Mouse (Mus musculus) MEL (cell line): ENCODE data around the gene Gli3. TPM values are rescaled to one million over a fixed set of nuclear protein-coding genes. Genes with fewer than 3 reads are reported as not detected.

Experiments used
- DNase-seq: peaks from one replicate; pipeline ENCODE4 v3.0.0; 2011; ENCODE audit warnings: low read depth, low spot score
- H3K27ac ChIP-seq: 2 replicates; pipeline ENCODE4 v1.5.1; 2012; ENCODE audit warnings: low read depth, mild to moderate bottlenecking, control low read depth, low read length, moderate library complexity; ENCODE audit not compliant: control insufficient read depth
- H3K27me3 ChIP-seq, 2 experiments: fragments of 150-350 bp in 1 of 2; sonication (generic) in 1 of 2; 2 replicates each; pipeline ENCODE4 v1.6.1; 2012; ENCODE audit warnings: low read length in 2 of 2, mild to moderate bottlenecking in 2 of 2, improper control_type of control experiment in 1 of 2, moderate library complexity in 1 of 2; ENCODE audit not compliant: insufficient read depth in 2 of 2, control insufficient read depth in 1 of 2
- H3K36me3 ChIP-seq, 2 experiments: 2 replicates each; pipeline ENCODE4 v1.6.1; 2012 to 2014; ENCODE audit warnings: low read length in 2 of 2, improper control_type of control experiment in 1 of 2, inconsistent platforms in 1 of 2, mild to moderate bottlenecking in 1 of 2; ENCODE audit not compliant: insufficient read depth in 2 of 2, control insufficient read depth in 1 of 2
- H3K4me1 ChIP-seq, 2 experiments: fragments of 150-350 bp in 1 of 2; sonication (generic) in 1 of 2; 2 replicates each; pipeline ENCODE4 v1.6.1; 2012; ENCODE audit warnings: low read length in 2 of 2, improper control_type of control experiment in 1 of 2, mild to moderate bottlenecking in 1 of 2; ENCODE audit not compliant: insufficient read depth in 2 of 2, control insufficient read depth in 1 of 2
- H3K4me3 ChIP-seq, 2 experiments: fragments of 150-350 bp in 1 of 2; sonication (generic) in 1 of 2; 2 replicates each; pipeline ENCODE4 v1.5.1; 2012; ENCODE audit warnings: low read depth in 2 of 2, low read length in 2 of 2, mild to moderate bottlenecking in 2 of 2, moderate library complexity in 2 of 2, control low read depth in 1 of 2, improper control_type of control experiment in 1 of 2; ENCODE audit not compliant: control insufficient read depth in 1 of 2, insufficient read depth in 1 of 2
- H3K79me2 ChIP-seq: 2 replicates; pipeline ENCODE4 v1.6.1; 2012; ENCODE audit warnings: mild to moderate bottlenecking, low read length, moderate library complexity; ENCODE audit not compliant: control insufficient read depth, poor library complexity, insufficient read depth
- H3K9ac ChIP-seq: 2 replicates; pipeline ENCODE4 v1.6.1; 2012; ENCODE audit warnings: low read depth, mild to moderate bottlenecking, control low read depth, low read length, moderate library complexity; ENCODE audit not compliant: control insufficient read depth, poor library complexity, severe bottlenecking
- H3K9me3 ChIP-seq: fragments of 150-350 bp; sonication (generic); replicated peaks from 2 replicates; pipeline ENCODE4 v1.6.1; 2012; ENCODE audit warnings: mild to moderate bottlenecking, low read length, improper control_type of control experiment, moderate library complexity; ENCODE audit not compliant: insufficient read depth
- CHD1 ChIP-seq: IDR thresholded peaks from 2 replicates; pipeline ENCODE4 v1.6.1; 2012; ENCODE audit warnings: low read depth, mild to moderate bottlenecking, inconsistent platforms, low read length, improper control_type of control experiment
- CTCF ChIP-seq, 3 experiments: IDR thresholded peaks in 2 of 3; conservative IDR thresholded peaks in 1 of 3; 2 replicates each; pipeline ENCODE4 v1.5.1; 2011 to 2012; ENCODE audit warnings: low read length in 3 of 3, low read depth in 2 of 3, mild to moderate bottlenecking in 2 of 3, improper control_type of control experiment in 1 of 3, inconsistent platforms in 1 of 3, mixed read lengths in 1 of 3, moderate library complexity in 1 of 3; ENCODE audit not compliant: control insufficient read depth in 1 of 3, insufficient read depth in 1 of 3, poor library complexity in 1 of 3, severe bottlenecking in 1 of 3
- ELF1 ChIP-seq: IDR thresholded peaks from 2 replicates; pipeline ENCODE4 v1.6.1; 2014; ENCODE audit warnings: low read depth, mild to moderate bottlenecking, inconsistent platforms, low read length, improper control_type of control experiment, moderate library complexity
- GABPA ChIP-seq: IDR thresholded peaks from 2 replicates; pipeline ENCODE4 v1.6.1; 2012; ENCODE audit warnings: low read depth, mild to moderate bottlenecking, inconsistent platforms, low read length, improper control_type of control experiment, moderate library complexity
- GATA1 ChIP-seq: IDR thresholded peaks from 2 replicates; pipeline ENCODE4 v1.6.1; 2011; ENCODE audit warnings: low read depth, low read length, improper control_type of control experiment
- HCFC1 ChIP-seq: IDR thresholded peaks from 2 replicates; pipeline ENCODE4 v1.6.1; 2012; ENCODE audit warnings: low read depth, mild to moderate bottlenecking, inconsistent platforms, low read length, improper control_type of control experiment, moderate library complexity
- KAT2A ChIP-seq: conservative IDR thresholded peaks from 2 replicates; pipeline ENCODE4 v1.6.1; 2012; ENCODE audit warnings: low read depth, low read length, improper control_type of control experiment, inconsistent platforms
- MAFK ChIP-seq: IDR thresholded peaks from 2 replicates; pipeline ENCODE4 v1.6.1; 2011; ENCODE audit warnings: low read depth, mild to moderate bottlenecking, low read length, improper control_type of control experiment, borderline replicate concordance
- MAX ChIP-seq: IDR thresholded peaks from 2 replicates; pipeline ENCODE4 v1.6.1; 2011; ENCODE audit warnings: low read length, improper control_type of control experiment
- MEF2A ChIP-seq: IDR thresholded peaks from 2 replicates; pipeline ENCODE4 v1.6.1; 2014; ENCODE audit warnings: low read depth, mild to moderate bottlenecking, inconsistent platforms, low read length, improper control_type of control experiment; ENCODE audit not compliant: poor library complexity, insufficient replicate concordance, severe bottlenecking; ENCODE audit errors: extremely low read depth
- MYB ChIP-seq: IDR thresholded peaks from 2 replicates; pipeline ENCODE4 v1.6.1; 2011; ENCODE audit warnings: mild to moderate bottlenecking, low read depth, low read length, improper control_type of control experiment
- NRF1 ChIP-seq: IDR thresholded peaks from 2 replicates; pipeline ENCODE4 v1.6.1; 2014; ENCODE audit warnings: low read depth, mild to moderate bottlenecking, inconsistent platforms, low read length, improper control_type of control experiment, moderate library complexity; ENCODE audit not compliant: poor library complexity, insufficient read depth, severe bottlenecking
- POLR2AphosphoS5 ChIP-seq: IDR thresholded peaks from 2 replicates; pipeline ENCODE4 v1.6.1; 2012; ENCODE audit warnings: low read depth, borderline replicate concordance, mild to moderate bottlenecking, inconsistent platforms, low read length, moderate library complexity, mixed read lengths
- SIN3A ChIP-seq: IDR thresholded peaks from 2 replicates; pipeline ENCODE4 v1.6.1; 2012; ENCODE audit warnings: low read length, improper control_type of control experiment, inconsistent platforms
- SMC3 ChIP-seq: IDR thresholded peaks from 2 replicates; pipeline ENCODE4 v1.6.1; 2011; ENCODE audit warnings: low read depth, low read length, improper control_type of control experiment
- TBP ChIP-seq: IDR thresholded peaks from 2 replicates; pipeline ENCODE4 v1.8.0; 2011; ENCODE audit warnings: low read depth, low read length, improper control_type of control experiment
- UBTF ChIP-seq: IDR thresholded peaks from 2 replicates; pipeline ENCODE4 v1.6.1; 2012; ENCODE audit warnings: low read depth, mild to moderate bottlenecking, inconsistent platforms, low read length, improper control_type of control experiment, moderate library complexity, borderline replicate concordance; ENCODE audit not compliant: insufficient read depth
- USF1 ChIP-seq: IDR thresholded peaks from 2 replicates; pipeline ENCODE4 v1.6.1; 2014; ENCODE audit warnings: low read depth, mild to moderate bottlenecking, inconsistent platforms, low read length, improper control_type of control experiment, moderate library complexity
- USF2 ChIP-seq, 2 experiments: IDR thresholded peaks; 2 replicates each; pipeline ENCODE4 v1.6.1; 2011 to 2012; ENCODE audit warnings: improper control_type of control experiment in 2 of 2, low read length in 2 of 2, borderline replicate concordance in 1 of 2, inconsistent platforms in 1 of 2, low read depth in 1 of 2, mild to moderate bottlenecking in 1 of 2; ENCODE audit not compliant: insufficient read depth in 1 of 2
- ZMIZ1 ChIP-seq: IDR thresholded peaks from 2 replicates; pipeline ENCODE4 v1.6.1; 2012; ENCODE audit warnings: low read depth, mild to moderate bottlenecking, inconsistent platforms, low read length, improper control_type of control experiment, moderate library complexity
- ZNF384 ChIP-seq: IDR thresholded peaks from 2 replicates; pipeline ENCODE4 v1.6.1; 2012; ENCODE audit warnings: low read depth, mild to moderate bottlenecking, inconsistent platforms, low read length, improper control_type of control experiment
- polyA plus RNA-seq, 2 experiments: library from polyadenylated mRNA; stranded (reverse) in 1 of 2; unstranded in 1 of 2; fragments of >175 nt in 1 of 2; fragments of >200 nt in 1 of 2; gene quantifications; 2 replicates each; pipeline versions ENCODE4 v1.2.1 to v1.2.4; 2012; ENCODE audit warnings: low replicate concordance in 2 of 2, low read depth in 1 of 2; ENCODE audit not compliant: insufficient read length in 2 of 2, insufficient read depth in 1 of 2, missing spikeins in 1 of 2
- total RNA-seq: library from RNA; depleted of rRNA; stranded (reverse); fragments of 300-350 nt; gene quantifications from 2 replicates; pipeline ENCODE4 v1.2.3, GENCODE M21; 2012

Gene Gli3
- total and polyA plus RNA-seq, 3 experiments, result not detected

DNA sequence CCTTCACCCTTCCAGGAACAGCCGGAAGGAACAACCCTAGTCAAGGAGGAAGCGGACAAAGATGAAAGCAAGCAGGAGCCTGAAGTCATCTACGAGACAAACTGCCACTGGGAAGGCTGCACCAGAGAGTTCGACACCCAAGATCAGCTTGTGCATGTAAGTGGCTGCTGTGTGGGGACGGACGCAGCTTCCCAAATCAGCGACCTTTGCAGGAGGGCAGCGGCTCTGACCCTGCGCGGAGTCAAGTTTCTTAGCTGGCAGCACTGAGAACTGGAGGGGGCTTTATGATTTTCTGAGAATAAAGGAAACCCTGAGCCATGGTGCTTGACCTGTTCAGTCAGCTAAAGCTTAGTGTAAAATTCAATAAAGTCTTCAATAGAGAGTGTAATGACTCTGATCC lies 199.3 kb downstream of the Gli3 start:
- H3K27ac ChIP-seq, result no peak overlapping the region
- no peaks in the 10 kb centered on the region for H3K27me3 ChIP-seq
- H3K9ac ChIP-seq, result no peak overlapping the region
- TF ChIP-seq POLR2AphosphoS5, result no peak
- TF ChIP-seq USF1, result no peak
- TF ChIP-seq HCFC1, result no peak
- TF ChIP-seq TBP, result no peak
- TF ChIP-seq ELF1, result no peak
- no peak for TF ChIP-seq SIN3A
- TF ChIP-seq MYB, result no peak
- no peak overlapping the region for H3K4me3 ChIP-seq
- H3K79me2 ChIP-seq, result no peaks in the 10 kb centered on the region
- no peaks in the 10 kb centered on the region for H3K4me1 ChIP-seq
- H3K9me3 ChIP-seq, result no peaks in the 10 kb centered on the region
- no peak for DNase-seq
- H3K36me3 ChIP-seq, result no peaks in the 10 kb centered on the region

DNA sequence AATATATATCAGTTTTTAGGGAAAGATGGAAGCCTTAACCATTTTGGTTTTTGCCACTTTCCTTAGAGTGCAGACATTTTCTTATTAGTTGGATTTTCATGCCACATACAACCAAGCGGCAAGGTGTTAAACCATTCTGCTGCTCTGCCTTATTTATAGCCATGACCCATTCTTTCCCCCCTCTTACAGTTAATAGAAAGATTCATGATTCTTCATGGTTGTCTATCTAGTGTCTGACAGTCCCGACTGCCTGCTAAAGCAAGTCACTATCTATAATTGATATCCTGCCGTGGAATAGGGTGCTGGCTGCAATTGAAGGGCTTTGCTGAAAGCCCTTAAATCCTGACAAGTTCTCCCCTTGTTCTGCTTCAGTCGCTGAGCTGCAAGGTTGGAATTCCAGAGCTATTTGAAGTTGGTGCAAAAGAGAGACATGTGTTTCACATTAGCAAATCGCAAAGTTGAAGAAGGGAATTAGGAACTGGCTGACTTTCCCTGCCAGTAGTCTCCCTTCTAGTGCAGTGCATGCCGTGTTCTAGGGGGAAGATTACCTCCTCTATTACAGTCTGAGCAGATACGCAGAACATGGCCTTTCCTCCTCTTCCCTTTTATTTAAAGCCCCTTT lies 201.7 kb downstream of the Gli3 start:
- no peaks in the 10 kb centered on the region for H3K9me3 ChIP-seq
- DNase-seq, result no peak
- H3K27ac ChIP-seq, result no peak overlapping the region
- H3K9ac ChIP-seq, result no peak overlapping the region
- TF ChIP-seq MAFK (no peak), USF2 (IDR thresholded peaks at IDR 0.05; ENCODE audit: borderline replicate concordance in 1 of 2, insufficient read depth in 1 of 2, low read depth in 1 of 2, low read length in 2 of 2) (no peak), CTCF (IDR thresholded peaks at IDR 0.05 in 2 of 3, conservative IDR thresholded peaks at IDR 0.05 in 1 of 3; ENCODE audit: control insufficient read depth in 1 of 3, insufficient read depth in 1 of 3, low read depth in 2 of 3, low read length in 3 of 3, poor library complexity in 1 of 3, severe bottlenecking in 1 of 3) (no peak), MAX (no peak), CHD1 (no peak), UBTF (no peak), NRF1 (no peak), GABPA (no peak), USF1 (no peak), GATA1 (no peak), TBP (no peak), MEF2A (no peak), ZNF384 (no peak), ZMIZ1 (no peak), KAT2A (no peak), SMC3 (no peak), ELF1 (no peak)
- TF ChIP-seq, all 39 proteins: peak for 0
- Histone ChIP-seq H3K4me1 (no peaks in the 10 kb centered on the region), H3K27me3 (no peaks in the 10 kb centered on the region), H3K36me3 (no peaks in the 10 kb centered on the region), H3K79me2 (no peaks in the 10 kb centered on the region), H3K4me3 (no peak overlapping the region)
